Mouse (Mus musculus) adrenal gland, postnatal 14 days (tissue): ENCODE results near the gene Tbccd1. TPM values are rescaled to one million over a fixed set of nuclear protein-coding genes. Genes with fewer than 3 reads are reported as not detected.

Experiments
- DNase-seq: peaks from one replicate; pipeline ENCODE4 v3.0.0; 2021; ENCODE audit warnings: mixed read lengths
- total RNA-seq: library from RNA; stranded (reverse); gene quantifications from 2 replicates; pipeline ENCODE4 v1.2.3, GENCODE M21; 2021

The Tbccd1 gene
- total RNA-seq, 1 experiment from 2014 or later = 18.5 TPM

DNA sequence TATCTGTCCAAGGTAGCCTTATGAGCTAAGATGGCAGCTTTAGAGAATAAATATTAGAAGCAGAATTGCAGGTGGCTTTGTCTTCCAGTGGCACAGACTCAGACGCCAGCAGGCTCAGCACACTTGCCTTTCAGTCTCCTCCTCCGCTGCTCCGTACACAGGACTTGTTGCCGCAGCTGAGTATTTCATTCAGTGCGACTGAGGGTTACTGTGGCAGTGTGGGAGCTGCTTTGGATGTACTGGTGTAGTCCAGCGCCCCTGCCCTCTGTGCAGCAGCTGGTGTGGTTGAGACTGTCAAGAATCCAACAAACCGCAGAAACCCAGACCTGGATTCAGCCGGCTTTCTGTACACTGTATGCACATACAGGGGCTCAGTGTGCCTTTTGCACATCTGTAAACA lies 14.9 kb upstream of the Tbccd1 start:
- DNase-seq = no peak

DNA sequence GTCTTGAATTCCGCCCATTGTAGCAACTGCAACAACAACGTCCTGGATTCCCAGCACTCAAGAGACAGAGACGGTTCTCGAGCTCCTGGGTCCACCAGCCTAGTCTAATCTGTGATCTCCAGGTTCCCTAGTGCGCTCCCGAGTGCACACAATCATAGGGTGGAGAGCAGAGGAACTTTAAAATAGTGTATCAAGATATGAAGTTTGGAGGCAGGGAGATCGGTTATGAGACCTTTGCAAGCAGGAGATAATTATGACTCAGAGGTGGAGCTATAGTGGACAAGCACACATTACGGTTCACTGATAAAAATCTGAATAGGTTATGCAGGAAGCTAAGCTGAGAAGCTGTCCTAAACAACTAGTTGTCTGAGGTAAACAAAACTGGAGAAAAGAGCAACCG lies 696 bp downstream of the Tbccd1 start:
- DNase-seq = no peak

DNA sequence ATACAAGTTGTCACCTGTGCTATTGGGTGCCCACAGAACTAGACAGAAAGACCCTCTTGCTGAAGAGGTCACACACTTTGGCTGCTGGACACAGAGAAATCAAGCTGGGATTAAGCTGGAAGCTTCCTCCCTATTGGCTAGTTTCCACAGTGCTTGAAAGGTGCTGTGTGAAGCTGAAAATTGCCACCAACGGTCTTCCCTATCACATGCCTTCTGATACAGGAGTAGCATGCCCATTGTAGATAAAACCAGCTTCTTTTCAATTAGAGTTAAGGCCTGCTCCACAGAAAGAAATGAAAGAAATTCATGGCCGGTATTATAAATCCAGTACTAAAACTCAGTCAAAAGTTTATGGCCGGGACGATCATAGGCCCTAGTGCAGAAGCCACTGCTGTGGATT lies 4.8 kb downstream of the Tbccd1 start:
- DNase-seq = no peak

DNA sequence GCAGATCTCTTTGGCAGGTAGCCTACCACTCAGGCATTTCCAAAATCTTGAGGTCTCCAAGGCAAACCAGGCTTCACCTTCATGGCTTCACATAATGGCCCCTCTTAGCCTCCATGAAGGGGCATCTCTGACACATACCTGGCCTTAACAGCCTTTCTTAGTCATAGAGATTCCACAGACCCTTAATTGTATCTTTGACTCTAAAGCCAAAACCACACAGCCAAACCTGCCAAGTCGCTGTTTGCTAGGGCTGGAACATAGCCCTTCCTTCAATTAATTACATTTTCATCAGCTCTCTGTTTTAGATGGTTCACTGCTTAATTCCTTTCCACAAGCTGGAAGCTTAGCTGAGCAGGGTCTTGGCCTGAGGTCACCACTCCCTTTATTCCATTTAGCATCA lies 9.1 kb downstream of the Tbccd1 start:
- DNase-seq = no peak

DNA sequence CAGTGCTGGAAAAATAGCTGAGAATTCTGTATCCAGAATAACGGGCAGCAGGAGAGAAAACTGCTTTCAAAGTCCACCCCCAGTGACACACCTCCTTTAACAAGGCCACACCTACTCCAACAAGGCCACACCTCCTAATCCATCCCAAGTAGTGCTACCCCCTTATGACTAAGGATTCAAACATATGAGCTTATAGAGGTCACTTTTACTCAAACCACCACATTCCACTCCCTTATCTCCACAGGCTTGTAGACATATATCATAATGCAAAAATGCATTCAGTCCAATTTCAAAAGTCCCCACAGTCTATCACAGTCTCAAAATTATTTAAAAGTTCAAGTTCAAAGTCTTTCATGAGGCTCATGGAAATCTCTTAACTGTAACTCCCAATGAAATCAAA lies 9.8 kb downstream of the Tbccd1 start:
- no peak for DNase-seq

DNA sequence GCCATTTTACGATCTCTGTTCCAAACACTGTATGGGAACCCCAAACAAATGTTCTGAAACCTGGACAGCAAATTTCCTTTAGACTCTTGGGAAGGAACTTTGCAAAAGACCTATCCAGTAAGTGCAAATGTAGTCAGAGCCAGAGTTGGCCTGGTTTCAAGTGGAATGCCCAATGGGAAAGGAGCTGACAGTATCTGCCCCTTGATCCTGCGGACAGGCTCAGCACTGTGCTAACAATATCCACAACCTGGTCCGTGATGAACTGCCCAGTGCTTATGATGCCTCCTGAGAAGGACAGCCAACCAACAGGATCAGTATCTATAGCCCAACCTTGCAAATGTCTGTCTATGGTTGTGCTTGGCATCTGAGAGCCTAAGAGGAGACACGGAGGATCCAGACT lies 12.0 kb downstream of the Tbccd1 start:
- peak; percentile 38 for DNase-seq

DNA sequence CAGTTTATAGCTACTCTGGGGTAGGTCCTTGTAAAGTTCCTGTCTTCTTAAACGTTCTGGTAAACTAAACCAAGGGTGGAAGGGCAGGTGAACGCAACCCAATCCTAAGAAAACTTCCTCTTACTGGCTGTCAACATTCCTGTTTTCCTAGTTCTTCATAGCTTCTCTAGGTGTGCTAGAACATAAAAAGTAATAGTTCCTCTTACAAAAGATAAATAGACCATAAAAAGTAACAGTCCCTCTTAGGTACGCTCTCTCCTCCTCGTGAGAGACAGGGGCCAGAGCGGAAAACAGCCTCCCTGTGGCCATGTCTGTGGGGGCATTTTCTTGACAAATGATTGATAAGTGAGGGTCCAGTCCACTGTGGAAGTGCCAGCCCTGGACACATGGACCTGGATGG lies 12.6 kb downstream of the Tbccd1 start:
- no peak for DNase-seq

DNA sequence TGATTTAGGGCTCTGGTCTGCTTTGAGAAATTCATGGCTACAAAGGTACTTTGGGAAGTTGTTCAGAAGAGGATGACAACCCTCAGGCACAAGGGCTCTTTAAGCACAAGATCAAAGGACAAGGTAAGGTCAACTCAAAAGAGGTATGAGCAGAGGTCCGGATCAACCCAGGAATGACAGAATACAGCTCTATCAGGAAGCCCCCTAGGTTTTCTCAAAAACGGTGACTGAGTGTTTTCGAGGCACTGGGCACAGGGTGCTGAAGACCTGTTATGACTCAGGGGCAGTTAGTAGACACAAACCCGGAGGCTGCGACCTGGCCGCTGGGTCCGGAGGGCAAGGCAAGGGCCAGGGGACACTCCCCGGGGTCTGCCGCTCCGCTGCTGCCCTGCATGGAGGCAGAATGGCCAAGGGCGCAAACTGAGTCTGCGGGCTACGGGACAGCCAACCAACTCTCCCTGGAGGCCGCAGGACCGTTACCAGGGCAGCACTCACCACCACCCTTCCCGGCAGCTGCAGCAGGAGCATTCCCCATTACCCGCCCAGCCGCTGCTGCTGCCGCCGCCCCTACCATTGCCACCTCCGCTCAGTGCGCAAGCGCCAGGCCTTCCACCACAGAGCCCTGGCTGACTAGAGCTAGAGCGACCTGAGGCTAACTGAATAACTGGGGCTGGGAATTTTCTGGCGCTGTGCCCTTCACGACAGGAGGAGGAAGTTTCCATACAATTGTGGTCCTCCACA lies 13.2 kb downstream of the Tbccd1 start:
- DNase-seq = peak; percentile 93

DNA sequence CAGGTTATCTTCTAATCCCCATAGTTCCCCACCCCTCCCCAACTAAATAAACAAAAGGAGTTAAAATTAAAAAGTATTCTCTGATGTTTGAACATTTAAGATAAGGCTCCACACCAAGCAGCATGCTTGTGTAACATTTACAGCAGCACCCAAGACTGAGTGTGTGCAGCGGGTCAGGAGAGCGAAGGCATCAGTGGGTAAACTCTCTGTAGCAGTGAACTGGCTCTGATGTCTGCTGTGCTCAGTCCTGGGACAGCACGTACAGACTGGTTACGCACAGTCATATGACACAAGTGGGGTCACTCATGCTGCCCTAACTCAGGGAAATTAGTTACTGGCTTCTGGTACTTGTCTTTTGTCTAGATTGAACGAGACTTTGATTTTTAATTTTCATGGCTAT lies 14.6 kb downstream of the Tbccd1 start:
- DNase-seq = no peak

DNA sequence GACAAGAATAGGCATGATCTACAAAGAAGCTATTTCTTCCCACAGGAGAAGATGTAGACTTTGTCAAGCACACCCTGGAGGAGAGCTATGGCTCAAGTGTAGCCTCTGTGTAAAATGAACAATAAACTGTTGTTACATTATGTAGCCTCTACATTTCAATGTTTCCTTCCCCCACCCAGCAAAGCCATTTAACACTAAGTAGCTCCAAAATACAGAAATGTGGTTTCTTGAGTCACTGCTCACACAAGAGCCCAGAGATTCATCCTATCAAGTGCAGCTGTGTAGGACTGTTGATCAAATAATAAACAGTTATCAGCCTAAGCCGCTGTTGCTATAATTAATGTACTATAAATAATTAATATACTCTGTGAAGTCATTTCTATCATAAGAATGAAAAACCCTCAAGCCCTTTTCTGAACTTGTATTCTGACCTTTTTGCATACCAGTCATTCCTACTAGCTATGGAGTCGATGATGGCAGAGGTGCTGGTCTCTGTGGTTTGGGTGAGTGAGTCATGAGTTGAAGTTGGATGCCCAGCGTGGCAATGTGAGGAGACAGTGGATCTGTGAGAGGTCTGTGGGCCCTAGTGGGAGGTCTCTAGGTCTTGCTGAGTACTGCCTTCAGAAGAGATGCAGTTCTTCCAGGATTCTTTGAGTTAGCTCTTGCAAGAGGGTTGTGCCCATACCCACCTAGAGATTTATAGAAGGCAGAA lies 18.2 kb downstream of the Tbccd1 start:
- DNase-seq = no peak

DNA sequence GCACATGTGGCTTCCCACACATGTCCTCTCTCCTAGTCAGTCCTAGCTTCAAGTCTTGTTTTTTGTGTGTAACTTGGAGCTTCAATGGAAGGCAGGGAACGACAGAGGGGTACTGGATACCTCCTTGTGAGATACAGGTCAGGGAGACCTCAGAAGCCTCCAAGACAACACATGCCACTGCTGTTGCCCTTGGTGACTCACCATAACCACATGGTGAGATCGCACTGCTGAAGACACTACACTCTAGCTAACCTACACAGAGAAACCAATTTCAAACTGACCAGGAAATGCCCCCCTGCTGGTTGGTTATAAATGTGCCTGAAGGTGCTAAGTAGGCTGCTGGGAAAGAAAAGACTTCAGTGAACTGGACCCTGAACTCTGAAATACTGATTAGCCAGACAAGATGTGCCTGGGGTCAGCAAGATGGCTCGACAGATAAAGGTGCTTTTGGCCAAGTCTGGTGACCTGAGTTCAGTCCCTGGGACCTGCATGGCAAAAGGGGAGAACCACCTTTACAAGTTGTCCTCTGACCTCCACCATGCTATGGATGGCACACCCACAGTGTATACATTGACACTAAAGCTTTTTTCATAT lies 24.4 kb downstream of the Tbccd1 start:
- no peak for DNase-seq

DNA sequence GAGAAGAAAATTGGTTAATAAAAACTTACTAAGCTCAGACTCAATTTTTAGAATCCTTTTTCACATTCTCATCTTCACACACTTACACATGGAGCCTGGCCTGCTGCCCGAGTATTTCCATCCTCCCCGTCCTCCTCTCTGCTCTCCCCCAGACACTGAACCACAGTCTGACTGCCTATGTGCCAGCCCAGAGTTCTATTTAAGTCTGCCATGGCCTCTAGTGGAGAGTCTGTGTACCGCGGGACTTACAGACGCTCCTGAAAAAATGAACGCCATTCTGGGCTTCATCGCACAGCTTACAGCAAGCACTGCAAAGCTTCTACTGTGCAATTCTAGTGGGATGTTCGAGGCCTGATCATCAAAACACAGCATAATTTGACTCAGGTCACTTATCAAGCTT lies 36.7 kb downstream of the Tbccd1 start:
- DNase-seq = no peak

DNA sequence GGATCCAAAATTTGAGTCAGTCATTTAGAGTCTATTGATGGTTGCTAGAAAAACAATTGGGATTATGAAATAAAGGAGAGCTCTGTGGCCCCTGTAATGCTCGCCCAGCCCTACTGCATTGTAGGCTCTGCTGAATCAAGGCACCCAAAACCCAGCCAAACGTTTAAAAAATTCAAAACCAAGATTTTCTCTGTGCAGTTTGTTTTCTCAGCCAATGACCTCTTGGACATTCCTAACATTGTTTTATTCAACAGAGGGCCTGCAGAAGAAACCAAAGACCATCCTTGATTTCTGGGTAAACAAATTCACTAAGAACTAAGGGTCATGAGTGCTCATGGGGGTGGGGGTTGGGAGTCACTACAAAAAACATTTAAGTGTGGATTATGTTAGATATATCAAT lies 46.0 kb downstream of the Tbccd1 start, which contains the start of gene Crygs:
Gene Crygs, minus strand, starts transcription at position 101 of the 400 bp plus-strand sequence.
- no peak for DNase-seq

DNA sequence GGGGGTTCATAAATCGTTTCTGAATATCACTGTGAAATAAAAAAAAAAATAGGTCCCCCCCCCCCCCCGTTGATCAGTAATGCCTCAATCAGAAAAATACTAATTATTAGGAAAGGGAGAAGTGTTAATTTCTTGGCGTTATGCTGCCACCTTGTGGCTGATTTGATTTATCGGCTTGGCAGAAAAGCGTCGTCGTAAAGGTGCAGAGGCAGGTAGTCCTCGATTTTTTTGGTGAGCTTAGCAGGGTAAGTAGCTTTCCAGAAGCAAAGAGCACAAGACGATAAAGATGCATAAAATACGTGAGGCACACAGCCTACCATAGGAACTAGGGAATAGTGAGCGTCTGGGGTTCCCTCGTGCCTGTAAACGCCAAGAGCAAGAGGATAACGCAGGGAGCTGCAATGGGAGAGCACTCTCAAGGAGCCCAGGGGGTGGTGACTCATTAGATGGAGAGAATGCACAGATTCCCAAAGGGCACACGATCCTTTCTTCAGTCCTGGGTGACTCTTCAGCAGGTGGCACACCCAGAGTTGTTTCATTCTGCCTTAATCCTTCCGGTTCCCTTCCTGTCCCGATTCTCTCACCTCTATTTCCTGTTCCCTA lies 49.9 kb downstream of the Tbccd1 start:
- peak; percentile 62 for DNase-seq

DNA sequence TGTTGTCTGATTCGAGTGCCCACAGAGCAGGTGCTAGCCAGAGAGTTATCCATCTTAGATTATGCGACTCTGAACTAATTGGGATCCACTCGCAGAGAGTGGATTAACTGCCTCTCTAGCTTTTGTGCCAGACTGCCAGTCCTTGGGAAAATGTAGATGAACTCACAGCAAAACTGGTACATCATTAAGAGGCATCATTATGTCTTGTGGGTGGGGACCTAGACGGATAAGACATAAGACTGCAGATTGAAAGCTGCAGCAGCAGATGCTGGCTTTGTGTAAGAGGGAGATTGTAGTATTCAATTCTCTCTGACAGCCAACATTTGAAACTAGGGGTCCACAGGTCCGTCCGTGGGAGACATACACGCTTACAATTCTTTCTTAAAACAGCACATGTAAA lies 54.7 kb downstream of the Tbccd1 start:
- no peak for DNase-seq

DNA sequence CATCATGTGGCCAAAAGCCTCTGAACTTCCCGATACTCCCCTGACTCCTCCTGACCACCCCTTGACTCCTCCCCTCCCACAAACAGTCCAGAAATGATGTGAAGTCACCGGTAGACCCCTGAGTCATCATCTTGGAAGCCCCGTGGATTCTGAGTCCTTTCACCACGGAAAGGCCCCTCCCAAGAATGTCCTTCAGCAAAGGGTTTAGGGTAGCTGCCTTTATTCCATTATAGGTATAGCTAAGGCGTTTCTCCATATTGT lies 56.7 kb downstream of the Tbccd1 start:
- DNase-seq = no peak

DNA sequence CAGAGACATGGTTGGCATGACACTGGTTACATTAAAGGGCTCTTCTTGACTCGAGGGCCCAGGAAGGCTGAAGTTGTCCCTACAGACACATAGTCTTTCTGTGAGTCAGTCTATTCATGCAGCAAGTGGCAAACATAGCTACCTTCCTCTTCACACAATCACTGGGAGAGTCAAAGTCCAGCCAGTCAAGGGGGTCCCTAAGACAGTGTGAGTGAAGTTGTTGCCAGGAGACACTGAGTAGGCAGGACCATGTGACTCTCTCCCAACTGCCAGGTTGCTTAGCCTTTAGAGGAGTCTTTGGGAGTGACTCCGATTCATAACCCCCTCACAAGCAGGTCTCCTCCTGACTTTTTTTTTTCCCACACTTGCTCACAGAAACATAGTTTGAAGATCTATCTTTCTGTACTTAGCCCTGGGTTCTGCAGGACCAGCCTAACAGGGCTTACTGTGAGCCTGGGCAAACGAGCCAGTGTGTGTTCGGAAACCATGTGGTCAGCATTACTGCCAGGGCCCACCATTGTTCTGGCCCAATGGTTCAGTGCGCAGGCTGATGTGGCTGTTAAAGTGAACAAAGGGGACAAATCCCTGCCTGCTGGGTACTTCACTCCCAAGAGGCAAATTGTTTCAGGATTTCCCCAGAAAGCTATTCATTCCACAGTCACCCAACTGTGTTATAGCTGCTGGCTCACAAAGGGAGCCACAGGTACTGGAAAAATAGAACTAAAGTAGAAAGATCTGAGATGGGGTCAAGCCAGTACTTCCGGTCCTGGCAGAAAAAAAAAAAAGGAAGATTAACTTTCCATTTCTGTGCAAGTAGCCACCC lies 57.2 kb downstream of the Tbccd1 start:
- DNase-seq = no peak

DNA sequence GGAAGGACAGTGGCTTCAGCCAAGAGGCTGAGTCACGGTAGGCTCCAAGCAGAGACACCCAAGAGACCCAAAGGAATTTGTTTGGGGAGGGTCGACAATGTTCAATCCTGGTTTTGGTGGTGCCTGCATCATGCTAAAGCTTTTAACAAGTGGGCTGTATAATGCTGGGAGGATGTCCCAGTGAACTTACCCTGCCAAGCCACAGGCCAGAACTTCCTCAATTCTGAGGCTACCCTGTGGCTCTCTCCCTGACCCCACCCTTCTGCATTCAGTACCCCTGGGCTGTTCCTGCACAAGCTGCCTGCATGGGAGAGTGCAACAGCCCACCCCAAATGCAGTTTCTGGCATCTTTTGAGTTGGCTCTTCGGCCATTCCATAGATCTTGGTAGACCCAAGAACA lies 58.9 kb downstream of the Tbccd1 start:
- no peak for DNase-seq

DNA sequence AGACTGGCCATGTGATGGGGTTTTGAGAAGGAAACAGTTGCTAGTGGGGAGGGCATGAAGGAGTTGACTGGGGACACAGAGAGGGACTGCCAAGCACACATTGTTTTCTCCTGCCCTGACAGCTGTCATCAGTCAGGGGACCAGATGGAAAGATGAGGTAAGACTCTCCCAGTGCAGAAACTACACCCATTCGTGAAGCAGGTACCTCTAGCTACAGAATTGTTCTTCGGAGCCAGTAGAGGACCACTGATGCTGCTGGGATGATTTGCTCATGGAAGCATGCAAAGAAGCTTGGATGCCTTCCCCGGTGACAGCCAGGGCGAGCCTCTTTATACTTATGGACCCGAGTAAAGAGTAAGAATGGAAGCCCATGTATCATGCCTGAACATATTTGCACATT lies 59.9 kb downstream of the Tbccd1 start:
- DNase-seq = no peak

DNA sequence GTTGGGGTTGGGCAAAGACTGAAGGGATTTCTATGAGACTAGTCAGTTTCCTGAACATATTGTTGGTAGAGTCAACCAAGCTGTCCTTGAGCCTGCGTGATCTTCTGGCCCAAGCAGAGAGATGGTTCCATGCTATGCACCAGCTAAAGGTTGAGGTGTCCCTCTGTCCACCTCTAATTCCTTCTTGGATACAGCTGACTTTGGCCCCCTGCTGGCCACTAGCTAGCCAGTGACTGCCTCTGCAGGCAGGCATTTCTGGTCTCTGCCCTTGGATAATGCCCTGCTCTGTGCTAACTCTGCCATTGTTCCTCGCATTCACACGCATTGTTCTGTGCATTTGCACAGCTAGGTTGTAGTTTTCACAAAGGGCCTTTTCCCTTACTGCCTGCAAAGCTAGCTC lies 62.0 kb downstream of the Tbccd1 start:
- DNase-seq = peak; percentile 38

DNA sequence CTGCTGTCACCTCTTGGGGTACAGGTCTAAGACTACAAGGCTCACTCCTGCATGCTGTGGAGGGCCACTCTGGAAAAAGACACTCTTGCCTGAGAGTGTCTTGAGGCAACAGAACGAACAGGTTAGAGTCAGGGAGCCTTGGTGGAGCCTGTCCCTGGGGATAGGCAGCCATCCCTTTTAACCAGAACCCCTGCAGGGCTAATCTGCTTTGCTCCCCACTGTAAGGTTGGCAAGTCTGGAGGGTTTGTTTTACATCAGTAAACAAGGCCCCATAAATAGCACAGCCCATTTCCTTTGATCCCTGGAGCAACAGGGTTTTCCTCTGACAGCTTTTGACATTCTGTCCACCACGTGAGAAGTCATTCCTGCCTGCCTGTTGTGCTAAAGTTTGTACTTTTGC lies 66.2 kb downstream of the Tbccd1 start:
- DNase-seq = peak; percentile 15

DNA sequence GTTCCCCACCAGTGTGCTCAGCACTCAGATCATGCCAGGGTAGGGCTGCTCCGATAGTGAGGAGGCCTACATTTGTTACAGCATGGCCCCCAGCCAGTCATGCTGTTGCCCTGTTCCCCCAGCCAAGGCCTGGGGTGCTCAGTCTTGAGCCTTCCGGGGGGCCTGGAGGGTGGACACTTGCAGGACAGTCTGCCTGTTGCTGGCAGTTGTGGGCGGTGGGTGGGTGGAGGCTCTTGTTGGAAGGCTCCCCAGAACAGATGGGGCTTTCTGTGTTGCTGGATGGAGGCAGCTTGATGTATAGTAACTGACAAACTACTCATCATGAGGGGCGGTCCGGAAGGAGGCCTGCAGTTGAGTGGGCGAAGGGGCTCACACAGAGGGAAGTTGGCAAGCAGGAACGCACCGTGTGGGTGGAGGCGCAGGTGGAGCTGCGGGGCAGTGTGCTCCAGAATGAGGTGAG lies 67.5 kb downstream of the Tbccd1 start:
- no peak for DNase-seq

DNA sequence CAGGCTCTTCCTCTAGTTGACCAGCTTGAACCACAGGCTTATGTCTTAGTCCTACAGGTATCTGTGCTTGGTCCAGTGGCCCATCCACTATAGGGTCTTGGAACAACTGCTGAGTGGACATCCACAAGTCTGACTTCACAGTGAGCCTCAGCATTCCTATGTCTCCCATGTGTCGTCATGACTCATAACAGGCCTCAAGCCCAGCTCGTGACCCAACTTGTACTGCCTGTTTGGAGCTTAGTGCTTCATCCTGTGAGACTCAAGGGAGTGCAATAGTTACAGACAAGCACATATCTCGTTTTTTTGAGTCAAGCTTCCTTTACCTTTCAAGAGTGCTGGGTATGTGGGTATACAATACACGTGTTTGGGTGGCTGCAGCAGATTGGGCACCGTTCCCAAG lies 74.8 kb downstream of the Tbccd1 start:
- no peak for DNase-seq
